Mouse (Mus musculus): Measurements from ENCODE around the gene Map6d1. TPM values are rescaled to one million over a fixed set of nuclear protein-coding genes. Genes with fewer than 3 reads are reported as not detected.

The Map6d1 gene
- under 1 TPM in 1 of 2 experiments, not detected in 1; 0.16 TPM for polyA plus RNA-seq (2017; shearing (Covaris generic))

DNA sequence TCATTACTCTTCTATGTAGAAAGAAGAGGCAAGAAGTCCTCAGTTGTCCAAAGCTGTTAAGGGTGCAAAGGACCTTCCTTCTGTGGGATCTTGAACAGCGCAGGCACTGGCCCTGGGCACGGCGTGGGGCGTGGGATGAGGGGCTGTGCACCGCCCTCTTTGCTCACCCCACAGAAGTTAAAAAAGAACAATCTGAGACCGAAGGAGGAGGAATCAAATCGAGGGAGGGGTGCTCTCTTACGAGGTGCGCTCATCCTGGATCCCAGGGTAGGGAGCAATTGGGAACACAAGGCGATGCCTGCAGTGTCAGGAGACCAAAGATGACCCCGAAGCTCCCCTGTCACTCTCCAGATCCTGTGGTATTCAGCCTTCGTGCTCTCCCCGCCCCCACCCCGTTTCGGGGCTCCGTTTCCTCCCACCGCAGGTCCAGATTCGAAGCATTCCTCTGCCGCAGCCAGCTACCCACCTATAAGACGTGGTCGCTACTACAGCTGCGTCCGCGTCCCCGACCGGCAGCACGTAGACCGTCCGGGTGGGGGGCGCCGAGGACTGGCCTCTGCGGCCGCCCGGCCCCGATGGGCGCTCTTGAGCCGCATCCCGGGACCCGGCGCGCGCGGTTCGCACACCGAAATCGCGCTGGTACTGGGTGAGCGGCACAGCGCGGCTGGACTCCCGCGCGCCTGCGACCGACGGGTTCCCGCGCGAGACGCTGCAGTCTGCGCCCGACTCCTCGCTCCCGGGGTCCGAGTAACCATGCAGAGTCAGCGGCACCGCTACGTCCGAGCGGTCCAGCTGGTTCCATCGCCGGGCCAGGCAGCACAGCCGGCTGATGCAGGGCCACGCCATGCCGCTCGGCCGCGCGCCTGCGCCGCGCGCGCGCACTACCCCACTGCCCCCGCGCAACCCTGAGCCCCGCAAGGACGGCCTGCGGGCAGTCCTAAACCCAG is at the start of gene Map6d1:
Gene Map6d1, minus strand, starts transcription at position 891 of the 947 bp plus-strand sequence.

Other genes starting within 250 kb of the Map6d1 start
- 10 to 100 TPM; 39.4 to 44.4 TPM for gene Klhl24, start 143.8 kb downstream of the Map6d1 start, polyA plus RNA-seq (2017; shearing (Covaris generic))
- 10 to 100 TPM; 12.9 to 15.7 TPM for gene Yeats2, start 100.3 kb downstream of the Map6d1 start, polyA plus RNA-seq (2017; shearing (Covaris generic))
- gene Parl, start 61.0 kb upstream of the Map6d1 start, polyA plus RNA-seq (2017; shearing (Covaris generic)), result 10 to 100 TPM; 71.3 to 96.9 TPM
- gene Cyp2ab1, start 84.0 kb upstream of the Map6d1 start, polyA plus RNA-seq (2017; shearing (Covaris generic)), result not detected
- gene Abcc5, start 185.0 kb upstream of the Map6d1 start, polyA plus RNA-seq (2017; shearing (Covaris generic)), result 10 to 100 TPM; 16.2 to 19.3 TPM